Mouse (Mus musculus): ENCODE data around the gene Pnpla2. TPM values are rescaled to one million over a fixed set of nuclear protein-coding genes. Genes with fewer than 3 reads are reported as not detected.

The Pnpla2 gene
- total RNA-seq, 4 experiments from 2014 or later: 21.2 to 32.6 (median 27.2) TPM

DNA sequence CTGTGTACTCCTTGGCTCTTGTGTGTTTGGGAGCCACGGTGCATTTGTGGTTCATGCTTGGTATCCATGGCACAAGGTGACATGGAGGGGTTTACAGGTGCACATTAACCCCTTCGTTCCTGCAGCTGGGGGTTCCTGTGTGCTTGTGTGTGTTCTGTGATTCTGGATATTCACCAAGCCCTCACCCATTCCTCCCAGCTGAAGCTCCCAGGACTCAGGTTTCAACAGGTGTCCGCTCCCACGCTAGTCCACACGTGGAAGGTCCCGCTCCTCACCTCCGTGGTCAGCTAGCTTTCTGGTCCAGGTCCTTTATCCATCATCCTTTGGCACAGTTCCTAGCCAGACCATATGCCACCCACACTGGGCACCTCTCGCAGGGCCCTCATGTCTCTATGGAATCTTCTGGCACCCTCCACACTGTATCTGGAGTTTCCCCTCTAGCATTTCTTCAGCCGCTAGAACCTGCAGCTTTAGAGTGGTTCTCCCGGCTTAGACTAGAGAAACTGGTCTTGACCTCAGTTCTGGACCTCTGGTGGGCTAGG lies 11.7 kb downstream of the Pnpla2 start:
- no peak for DNase-seq (ENCODE audit: low spot score in 2 of 2)

DNA sequence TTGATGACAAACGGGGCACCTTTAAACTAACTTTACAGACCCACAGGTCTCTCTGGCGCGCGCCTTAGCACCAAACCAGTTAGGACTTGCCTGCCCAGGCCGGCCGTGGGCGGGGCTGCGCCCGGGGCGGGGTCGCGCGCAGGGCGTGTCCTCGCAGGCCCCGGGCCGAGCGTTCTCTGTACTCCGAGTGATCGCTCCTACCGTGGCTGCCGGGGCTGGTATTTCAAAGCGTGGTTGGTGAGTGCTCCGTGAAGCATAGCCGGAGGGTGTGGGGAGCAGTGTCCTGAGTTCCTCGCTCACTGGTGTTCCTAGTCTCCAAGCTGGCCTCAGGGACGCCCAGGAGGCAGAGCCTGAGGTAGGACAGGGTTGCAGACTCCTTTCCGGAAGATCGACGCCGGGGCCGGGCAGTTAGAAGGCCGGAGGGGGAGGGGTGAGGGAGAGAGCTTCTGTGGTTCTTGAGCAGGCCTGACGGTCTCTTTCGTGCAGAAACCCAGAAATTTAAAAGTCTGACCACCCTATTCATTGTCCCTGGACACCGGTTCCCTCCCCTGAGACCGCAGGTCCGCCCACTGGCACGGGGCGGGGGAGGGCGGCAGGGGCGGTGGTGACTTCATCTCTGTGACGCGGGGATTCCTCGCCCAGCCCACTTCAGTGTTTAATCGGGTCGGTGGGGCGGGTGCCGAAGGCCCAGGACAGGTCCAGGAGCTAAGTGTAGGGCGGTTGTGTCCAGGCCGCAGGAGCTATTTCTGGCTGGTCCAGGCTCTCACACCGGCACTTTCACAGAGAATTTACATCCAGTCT lies 12.4 kb downstream of the Pnpla2 start, which contains the start of gene Cd151:
Gene Cd151 (plus strand): TSS at position 163 of the 801 bp plus-strand sequence.
- peak; percentile 46 to 66 for DNase-seq (ENCODE audit: low spot score in 2 of 2)

GRCm38 (mm10) chr7:141468164-141468521 lies 13.1 kb downstream of the Pnpla2 start:
- no peak for DNase-seq (ENCODE audit: low spot score in 2 of 2)

DNA sequence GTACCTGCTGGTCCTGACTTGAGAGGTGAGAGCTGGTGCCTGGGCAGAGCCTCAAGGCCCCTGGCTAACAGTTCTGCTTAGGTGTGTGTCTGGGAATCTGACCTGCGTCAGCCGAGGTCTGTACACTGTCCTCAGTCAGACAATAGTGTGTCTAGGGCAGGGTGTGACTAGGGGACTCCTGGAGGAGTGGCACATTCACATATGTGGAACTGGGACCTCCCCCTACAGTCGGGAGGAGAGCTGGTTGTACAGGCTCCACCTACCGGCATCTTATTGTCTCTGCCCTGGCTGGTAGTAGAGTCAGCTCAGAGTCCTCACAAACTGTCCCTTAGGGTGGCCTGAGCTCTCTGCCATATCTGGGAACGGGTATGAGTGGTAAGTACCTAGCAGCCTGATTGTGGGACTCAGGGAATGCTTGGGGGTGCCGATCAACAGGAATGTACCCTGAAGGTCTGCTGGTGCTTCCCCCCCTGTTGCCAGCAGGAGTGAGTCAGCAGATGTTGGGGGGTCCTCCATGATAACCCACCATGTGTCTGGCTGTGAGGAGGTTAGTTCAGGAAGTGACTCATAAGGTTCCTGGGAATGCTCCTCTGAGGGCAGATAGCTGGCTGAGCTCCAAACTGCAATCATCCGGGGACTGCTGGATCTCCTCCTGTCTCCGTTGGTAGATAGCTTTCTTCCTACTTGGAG lies 13.7 kb downstream of the Pnpla2 start:
- no peak for DNase-seq (ENCODE audit: low spot score in 2 of 2)

DNA sequence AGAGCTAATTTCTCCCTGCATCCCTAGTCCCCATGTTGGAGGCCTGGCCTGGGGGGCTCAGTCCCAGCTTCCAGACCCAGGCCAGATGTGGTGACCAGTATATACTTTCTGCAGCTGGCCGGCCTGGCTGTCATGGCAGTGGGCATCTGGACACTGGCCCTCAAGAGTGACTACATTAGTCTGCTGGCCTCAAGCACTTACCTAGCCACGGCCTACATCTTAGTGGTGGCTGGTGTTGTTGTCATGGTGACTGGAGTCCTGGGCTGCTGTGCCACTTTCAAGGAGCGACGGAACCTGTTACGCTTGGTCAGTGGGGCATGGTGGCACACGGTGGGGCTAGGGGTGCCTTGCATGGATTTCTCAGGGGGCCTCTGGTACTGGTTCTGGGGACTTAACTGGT lies 14.4 kb downstream of the Pnpla2 start:
- DNase-seq (ENCODE audit: low spot score in 2 of 2): no peak

DNA sequence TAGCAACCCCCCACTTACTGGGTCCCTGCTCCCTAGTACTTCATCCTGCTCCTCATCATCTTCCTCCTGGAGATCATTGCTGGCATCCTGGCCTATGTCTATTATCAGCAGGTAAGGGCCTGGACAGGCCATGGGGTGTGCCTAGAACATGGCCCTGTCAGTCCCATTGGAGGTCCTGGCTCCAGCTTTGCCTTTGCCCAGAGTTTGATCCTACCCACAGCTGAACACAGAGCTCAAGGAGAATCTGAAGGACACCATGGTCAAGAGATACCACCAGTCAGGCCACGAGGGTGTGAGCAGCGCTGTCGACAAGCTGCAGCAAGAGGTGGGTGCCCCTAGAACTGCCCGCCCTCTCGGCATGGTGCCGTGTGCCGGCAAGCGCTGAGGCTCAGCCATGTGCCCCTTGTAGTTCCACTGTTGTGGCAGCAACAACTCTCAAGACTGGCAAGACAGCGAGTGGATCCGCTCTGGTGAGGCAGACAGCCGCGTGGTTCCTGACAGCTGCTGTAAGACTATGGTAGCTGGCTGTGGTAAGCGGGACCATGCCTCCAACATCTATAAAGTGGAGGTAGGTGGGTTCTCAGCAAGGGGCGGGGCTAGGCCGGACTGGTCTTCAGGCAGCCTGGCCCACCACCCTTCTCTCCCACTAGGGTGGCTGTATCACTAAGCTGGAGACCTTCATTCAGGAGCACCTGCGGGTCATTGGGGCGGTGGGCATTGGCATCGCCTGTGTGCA lies 15.1 kb downstream of the Pnpla2 start:
- DNase-seq (ENCODE audit: low spot score in 2 of 2): no peak

- DNase-seq (ENCODE audit: low spot score in 2 of 2): no peak
These were observed 15.6 kb downstream of the Pnpla2 start for GRCm38 (mm10) chr7:141470637-141470944.

DNA sequence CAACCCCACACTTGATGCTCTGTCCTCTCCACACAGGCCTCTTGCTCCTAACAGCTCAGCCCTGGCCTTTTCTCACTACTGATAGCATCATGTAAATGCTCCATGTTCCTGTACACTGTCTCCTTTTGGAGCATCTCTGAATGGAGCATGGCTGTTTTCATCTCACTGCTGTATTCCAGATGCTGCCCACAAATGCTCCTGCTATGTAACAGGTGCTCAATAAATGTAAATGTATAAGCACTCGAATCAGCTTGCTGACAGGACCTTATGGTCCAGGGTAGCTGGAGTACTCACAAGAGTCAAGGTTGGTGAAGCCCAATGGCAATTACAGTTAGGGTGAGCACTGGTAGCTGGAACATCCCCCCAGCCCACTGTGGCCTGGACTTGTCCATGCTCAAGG lies 16.2 kb downstream of the Pnpla2 start:
- no peak for DNase-seq (ENCODE audit: low spot score in 2 of 2)

DNA sequence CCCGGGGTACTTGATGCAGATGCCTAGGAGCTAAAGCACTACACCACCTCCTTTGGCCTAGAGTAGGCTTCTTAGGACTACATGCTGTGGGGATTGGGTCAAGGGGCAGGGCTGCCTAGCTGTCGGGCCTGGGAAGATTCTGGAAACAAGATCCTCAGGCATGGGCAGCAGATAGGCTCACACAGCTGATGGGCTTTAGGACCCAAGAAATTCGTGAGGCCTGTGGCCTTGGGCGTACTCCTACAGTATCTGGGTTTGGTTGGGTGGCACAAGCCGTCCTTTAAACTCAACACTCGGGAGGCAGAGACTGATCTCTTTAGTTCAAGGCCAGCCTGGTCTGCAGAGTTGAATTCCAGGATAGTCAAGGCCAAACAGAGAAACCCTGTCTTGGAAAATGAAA lies 17.2 kb downstream of the Pnpla2 start:
- no peak for DNase-seq (ENCODE audit: low spot score in 2 of 2)

DNA sequence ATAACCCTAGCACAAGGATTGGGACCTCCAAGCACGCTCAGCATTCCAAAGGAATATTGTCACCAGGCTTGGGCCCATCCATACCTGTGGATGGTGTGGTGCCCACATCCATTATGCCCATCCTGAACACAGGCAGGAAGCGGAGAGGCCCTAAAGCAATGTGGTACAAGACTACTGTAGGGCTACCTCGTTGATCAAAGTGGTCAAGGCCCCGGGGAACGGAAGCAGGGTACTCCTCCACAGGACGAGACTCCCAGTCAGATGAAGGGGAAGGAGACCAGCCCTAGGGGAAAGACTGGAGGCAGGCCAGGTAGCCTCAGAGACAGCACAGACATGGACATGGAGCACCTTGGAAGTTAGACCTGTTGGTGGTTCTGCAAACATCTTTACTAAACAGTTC lies 17.8 kb downstream of the Pnpla2 start:
- no peak for DNase-seq (ENCODE audit: low spot score in 2 of 2)

DNA sequence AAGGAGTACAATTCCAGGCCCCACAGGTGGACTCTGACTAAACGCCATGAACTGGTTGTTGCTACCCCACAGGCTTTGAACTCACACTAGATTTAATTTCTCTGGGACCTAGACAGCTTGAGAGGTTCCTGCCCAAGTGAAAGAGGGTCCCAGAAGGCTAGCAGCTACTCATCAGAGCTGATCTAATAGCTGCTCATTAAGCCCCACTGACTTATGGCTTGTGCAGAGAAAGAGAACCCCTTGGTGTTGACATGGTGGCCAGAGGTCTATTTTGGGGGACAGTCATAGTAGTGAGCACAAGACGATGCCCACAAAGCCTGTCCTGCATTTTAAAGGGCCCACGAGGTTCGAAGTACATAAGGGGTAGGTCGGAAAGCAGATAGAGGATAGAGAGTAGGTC lies 19.2 kb downstream of the Pnpla2 start:
- no peak for DNase-seq (ENCODE audit: low spot score in 2 of 2)

DNA sequence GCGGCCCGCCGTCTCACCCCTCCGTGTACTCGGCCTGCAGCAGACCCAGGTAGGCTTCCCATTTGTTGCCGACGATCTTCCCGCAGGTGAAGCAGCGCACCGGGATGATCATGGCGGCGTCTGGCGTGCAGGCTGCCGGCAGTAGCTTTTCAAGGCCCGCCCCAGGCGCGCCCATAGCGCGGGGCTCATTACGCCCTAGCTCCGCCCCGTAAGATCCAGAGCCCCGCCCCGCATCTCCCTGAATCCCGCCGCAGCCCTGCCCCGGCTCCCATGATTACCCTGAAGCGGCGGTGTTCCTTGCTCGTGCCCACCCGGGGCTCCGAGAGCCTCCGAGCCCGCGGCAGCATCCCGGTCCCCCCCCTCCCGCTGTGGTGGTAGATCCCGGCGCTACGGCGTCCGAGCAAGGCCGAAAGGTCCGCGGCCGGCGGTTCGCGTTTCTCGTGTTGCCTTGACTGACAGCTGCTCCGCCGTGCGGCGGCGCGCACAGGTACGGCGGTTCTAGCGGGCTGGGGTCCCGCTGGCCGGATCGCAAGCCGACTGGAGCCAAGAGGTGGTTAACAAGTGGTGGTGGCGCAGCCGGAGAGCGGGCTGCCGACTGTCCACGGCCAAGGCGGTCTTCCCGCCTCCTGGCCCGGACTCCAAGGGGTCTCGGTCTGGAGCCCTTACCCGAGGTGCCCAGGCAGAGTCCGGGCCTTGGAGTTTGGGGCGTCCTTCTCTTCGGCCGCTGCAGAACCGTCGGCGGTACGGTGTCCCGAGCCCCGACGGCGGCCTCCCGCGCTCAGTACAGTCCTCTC lies 20.2 kb downstream of the Pnpla2 start, which contains the start of the genes Polr2l and Tspan4:
Gene Polr2l (minus strand): TSS at position 122 of the 794 bp plus-strand sequence.
Gene Tspan4 (plus strand): TSS at position 230 of the 794 bp plus-strand sequence.
- peak; percentile 76 to 79 for DNase-seq (ENCODE audit: low spot score in 2 of 2)

GRCm38 (mm10) chr7:141475805-141476158 lies 20.8 kb downstream of the Pnpla2 start:
- DNase-seq (ENCODE audit: low spot score in 2 of 2): no peak

DNA sequence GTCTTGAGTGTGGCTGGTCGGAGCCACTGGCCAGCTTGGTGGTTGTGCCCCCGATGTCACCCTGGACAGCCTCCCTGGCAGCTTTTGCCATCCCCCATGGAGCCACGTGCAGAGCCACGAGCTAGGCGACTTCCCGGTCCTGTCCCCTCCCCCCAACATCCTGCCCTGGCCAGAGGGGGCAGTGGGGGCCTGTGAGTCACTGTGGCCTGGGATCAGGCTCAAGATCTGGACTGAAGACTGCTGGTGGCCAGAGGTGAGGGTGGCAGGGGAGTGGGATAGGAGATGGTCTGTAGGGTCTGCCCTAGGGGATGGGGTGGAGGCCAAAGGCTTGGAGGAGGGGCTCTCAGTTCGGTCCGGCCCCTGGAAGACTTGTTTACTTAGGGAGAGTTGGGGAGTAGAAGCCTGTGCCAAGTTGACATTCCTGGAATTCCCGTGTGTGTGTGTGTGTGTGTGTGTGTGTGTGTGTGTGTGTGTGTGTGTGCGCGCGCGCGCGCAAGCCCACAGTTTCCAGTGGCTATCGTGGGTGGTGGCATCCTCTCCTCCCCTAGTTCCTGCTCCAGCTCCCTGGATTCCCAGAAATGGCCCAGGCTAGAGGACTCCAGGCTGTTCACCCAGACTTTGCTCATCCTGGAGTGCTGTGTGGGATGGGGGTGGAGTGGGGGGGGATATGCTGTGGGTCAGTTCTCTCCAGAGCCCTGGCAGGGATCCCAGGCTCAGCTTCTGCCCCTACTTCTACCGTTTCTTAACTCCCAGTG lies 21.4 kb downstream of the Pnpla2 start:
- no peak for DNase-seq (ENCODE audit: low spot score in 2 of 2)

DNA sequence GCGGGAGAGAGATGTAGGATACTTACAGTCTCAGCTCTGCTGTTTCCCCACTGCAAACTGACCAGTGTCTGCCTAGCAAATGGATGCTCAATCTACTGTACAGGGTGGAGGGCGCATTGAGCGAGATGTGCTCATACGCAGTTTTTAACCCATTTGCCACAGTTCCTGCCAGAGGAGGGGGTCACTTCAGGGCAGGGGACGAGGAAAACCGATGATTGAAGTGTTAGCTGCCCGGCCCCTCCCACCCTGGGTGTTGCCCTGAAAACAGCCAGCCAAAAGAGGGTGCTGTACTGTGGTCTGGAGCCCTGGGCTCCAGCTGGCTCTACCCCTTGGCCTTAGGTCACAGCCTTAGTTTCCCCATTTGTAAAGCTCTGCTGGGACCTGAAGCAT lies 22.0 kb downstream of the Pnpla2 start:
- DNase-seq (ENCODE audit: low spot score in 2 of 2): no peak

DNA sequence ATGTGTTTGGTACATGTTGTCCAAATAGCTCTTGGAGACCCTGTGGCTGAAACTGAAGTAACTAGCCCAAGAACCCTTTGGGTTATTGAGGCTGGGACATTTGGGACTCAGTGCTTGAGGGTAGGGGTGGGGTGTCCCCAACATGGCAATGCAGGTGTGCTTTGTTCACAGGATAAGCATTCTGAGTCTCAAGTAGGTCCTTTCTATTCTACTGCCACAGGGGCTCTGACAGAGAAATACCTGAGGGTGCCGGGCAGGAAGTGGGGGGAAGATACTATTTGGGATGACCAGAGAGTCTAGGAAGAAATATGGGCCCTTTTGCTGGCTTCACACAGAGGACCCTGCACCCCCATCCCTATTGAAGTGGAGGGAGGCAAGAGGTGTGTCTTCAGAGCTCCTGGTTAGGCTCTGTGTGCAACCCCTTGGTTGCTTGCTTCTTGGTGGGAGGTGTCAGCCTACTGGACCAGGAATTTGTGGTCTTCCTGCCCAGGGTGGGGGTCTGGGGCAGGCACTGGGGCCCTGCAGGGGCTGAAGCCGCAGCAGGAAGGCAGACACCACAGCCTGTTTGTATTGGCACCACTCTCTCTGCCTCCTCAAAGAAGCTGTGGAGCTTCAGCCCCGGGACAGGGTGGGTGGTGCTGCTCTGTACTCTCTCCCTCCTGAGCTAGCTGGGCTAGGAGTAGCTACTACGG lies 22.7 kb downstream of the Pnpla2 start:
- DNase-seq (ENCODE audit: low spot score in 2 of 2): no peak

DNA sequence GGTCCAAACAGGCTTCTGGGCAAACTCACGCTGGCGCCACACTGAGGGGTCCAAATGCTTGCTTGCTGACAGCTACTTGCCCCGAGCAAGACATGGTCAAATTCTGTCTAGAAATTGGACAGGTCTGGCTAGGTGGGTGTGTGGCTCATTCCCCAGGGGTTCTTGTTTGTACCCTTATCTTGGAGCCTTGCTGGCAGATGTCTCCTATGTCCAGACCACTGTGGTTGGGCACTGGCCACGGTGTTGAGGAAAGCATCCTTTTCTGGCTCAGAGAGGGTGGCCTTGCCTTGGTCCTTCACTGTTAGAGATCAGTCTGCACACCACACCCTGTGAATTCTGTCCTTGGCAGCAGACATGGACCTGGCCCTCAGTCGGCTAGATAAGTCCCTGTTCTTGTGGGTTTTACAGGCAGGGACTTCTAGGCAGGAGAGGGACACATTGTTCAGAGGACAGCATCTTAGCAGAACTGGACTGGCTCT lies 23.3 kb downstream of the Pnpla2 start:
- DNase-seq (ENCODE audit: low spot score in 2 of 2): no peak

GRCm38 (mm10) chr7:141480842-141481497 lies 26.0 kb downstream of the Pnpla2 start:
- DNase-seq (ENCODE audit: low spot score in 2 of 2): no peak
